Mouse (Mus musculus) adrenal gland, adult 2 months (tissue): ENCODE measurements around the gene Prrc2a. TPM values are rescaled to one million over a fixed set of nuclear protein-coding genes. Genes with fewer than 3 reads are reported as not detected.

Source experiments
- DNase-seq: peaks from one replicate; pipeline ENCODE4 v3.0.0; 2021
- polyA plus RNA-seq: library from polyadenylated mRNA; depleted of rRNA; stranded (reverse); fragments of >200 nt; gene quantifications from 2 replicates; pipeline ENCODE4 v1.2.3, GENCODE M21; 2012
- total RNA-seq, 2 experiments: library from RNA; stranded (reverse); gene quantifications; 2 replicates each; pipeline ENCODE4 v1.2.3; 2021

The Prrc2a gene
- total and polyA plus RNA-seq, 3 experiments = 205 to 625 (median 258) TPM

DNA sequence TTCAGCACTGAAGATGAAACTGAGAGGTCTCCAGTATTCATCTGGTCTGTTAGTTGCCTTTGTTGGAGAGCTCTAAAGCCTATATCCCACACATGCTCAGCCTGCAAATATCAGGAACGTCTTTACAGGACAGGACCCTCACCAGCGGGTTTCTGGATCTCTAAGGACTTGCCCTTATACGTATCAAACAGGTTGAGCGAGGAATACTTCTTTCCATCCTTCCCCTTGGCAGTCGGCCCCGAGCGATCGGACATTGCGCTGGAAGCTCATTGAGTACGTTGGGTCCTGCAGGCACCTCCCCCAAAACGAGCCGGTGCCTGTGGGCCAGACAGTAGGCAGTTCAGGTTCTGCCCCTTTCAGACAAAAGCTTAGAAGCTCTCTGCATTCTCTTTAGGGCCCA is 2.0 kb downstream of the Prrc2a start:
- peak; percentile 57 for DNase-seq

DNA sequence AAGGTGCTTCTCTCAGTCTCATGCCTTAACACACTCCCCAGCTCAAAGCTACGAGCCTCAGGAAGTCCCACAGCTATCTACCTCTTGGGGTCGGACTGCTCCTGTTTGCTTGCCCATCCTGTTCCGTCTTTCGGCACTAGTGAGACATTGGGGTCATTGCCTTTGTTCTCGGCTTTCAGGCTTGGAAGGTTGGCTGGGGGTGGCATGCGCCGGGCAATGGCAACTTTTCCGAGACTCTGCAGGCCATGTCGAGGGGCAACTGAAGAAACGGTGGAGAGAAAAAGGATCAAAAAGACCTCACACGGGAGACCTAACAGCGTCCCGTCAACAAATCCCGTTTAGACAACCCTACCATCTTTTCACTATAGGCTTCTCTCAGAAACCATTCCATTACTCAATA is 2.6 kb downstream of the Prrc2a start:
- no peak for DNase-seq

GRCm38 (mm10) chr17:35161421-35161820 is 3.3 kb downstream of the Prrc2a start:
- DNase-seq = no peak

DNA sequence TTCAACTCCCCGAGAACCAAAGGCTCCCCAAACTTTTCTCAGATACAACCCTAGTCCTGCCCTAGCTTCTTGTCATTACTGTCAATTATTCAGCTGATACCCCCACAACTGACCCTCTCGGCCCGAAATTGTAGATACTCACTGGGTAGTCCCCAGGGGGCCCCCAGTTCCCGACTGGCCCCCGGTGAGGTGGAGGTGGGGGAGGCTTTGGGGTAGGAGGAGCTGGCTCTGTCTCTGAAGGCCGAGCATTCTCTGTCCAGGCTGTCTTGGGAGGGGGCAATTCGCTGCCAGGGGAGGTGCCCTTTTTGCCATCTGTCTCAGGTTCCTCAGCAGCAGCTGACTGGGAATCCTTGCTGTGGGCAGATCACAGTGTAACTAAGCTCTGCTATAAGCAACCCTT is 5.1 kb downstream of the Prrc2a start:
- no peak for DNase-seq

- DNase-seq = no peak
These were observed 5.7 kb downstream of the Prrc2a start for GRCm38 (mm10) chr17:35158850-35159593.

DNA sequence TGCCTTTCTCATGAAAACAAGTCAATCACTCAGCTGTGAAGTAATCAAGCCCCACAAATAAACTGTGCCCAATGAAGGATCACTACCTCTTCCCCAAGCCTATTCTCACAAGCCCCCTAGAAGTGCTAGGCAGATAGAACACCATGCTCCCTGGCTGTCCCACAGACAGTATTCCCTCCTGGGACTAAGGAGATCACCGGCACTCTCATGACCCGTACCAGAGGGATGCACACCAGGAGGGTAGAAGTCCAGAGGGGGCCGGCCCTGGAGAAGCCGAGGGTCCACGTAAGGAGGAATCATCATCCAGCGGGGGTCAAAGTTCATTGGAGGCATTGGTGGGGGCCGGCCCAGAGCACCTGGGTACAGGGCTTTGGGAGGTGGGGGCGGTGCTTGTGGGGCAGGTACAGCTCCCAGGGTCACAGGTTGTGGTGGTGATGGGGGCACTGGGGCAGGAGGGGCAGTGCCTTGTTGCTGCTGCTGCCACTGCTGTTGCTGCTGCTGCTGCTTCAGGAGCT is 7.0 kb downstream of the Prrc2a start:
- DNase-seq = no peak

DNA sequence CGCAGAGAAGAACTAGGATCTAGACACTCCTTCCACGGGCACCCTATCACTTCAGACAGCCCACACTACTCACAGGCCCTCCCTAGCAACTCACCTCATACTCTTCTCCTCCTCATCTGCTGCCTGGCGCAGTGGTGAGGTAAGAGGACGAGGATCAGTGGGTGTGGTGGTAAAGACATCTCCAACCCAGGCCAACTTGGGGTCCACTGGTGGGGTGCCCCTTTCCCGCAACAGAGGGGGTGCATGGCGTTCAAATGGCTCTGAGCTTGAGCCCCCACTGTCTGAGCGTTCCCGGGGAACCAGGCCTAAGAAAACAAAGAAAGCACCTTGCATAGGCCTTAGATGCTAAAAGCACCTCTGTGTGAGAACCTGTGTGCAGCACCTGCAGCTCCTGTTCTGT is 7.4 kb downstream of the Prrc2a start:
- DNase-seq = no peak

DNA sequence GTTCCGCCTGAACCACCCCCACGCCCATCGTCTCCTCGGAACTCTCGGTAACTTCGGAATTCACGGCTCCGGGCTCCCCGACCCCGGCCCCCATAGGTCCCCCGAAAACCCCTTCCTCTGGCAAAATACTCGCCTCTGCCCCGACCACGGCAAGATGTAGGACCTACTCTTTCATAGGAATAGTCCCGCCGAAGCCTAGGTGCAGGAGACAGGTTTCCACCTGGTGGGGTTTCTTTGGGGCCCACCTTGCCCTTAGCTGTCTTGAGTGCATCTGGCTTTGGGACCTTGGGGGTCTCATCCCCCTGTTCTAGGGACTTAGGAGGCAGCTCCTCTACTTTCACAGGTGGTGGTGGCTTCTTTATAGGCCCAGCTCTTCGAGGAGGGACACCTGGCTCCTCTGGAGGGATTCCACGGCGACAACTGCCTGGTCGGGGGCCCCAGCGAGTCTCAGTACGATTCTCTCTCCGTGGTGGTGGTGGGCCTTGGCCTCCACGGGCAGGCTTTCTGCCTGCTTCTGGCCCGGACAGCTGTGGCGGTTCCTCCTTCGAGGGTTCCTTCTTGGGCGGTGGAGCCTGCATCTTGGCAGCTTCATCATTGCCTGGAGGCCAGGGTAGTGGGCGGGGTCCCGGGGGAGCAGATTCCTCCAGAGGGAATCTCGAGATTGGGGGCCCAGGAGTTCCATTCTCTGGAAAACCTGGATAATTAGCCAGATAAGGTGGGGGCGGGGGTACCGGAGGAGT is 8.1 kb downstream of the Prrc2a start:
- DNase-seq = no peak

DNA sequence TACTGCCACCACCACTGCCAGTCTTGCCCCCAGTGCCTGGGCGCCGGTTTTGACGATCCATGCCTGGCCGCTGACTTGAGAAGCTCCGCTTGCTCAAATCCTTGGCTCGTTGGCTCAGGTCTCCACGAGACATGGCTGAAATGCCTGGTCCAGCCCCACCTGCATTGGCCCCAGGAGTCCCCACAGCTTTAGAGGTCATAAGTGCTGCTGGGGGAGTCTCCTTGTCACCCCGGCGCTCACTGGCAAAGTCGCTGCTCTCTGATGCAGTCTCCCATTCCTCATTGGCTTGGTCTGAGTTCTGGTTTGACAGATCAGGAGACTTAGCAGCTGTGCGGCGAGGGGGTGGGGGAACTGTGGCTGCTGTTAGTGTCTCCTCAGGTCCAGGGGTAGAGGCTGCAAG is 9.2 kb downstream of the Prrc2a start:
- no peak for DNase-seq

GRCm38 (mm10) chr17:35154616-35155015 is 10.1 kb downstream of the Prrc2a start:
- DNase-seq = no peak

DNA sequence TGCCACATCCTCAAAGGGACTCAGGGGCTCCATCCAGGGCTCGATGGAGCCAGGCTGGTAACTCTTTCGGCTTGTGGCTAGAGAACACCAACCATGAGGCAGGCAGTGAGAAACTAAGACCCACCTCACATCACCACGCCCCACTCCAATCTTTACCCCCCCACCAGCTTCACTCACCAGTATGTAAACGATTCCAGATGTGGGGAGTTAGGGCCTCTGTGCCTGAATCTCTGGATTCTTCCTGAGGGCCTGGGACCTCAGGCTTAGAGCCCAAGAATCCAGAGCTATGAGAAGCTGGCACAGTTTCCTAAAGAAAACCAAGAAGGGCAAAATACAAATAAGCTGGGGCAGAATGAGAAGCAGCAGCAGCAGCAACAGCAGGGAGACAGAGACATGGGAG is 10.8 kb downstream of the Prrc2a start:
- no peak for DNase-seq

DNA sequence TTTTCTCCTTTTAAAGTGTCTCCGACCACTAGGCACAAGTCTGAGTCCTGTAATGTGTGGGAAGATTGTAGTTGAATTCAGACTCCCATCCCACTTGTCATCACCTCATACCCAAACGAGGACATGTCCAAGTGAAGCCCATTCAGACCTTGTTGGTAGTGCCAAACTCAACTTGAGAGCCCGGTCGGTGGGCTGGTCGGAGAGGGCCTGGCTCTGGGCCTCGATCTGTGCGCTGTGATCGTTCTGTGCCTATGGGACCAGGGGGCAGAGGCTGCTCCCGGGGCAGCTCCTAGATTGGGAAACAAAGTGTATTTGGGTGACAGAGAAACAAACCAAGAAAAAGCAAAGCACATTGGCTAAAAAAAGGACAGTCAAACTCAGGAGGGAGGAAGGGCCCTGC is 11.6 kb downstream of the Prrc2a start:
- no peak for DNase-seq

DNA sequence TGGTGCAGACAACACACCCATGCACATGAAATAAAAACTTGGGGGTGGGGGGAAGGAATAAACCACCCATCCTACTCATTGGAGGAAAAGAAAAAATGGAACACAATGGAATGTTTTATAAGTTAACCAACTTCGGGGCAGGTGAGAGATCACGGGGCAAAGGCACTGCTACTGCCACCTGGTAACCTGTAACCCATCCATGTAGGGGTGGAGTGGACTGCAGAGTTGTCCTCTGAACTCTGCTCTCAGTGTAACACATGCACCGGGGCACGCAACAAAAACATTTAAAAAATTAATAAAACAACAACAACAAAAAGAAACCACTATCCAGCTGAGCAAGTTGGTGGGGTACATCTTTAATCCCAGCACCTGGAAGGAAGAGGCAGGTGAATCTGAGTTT is 12.6 kb downstream of the Prrc2a start:
- DNase-seq = no peak

- no peak for DNase-seq
These were observed 16.6 kb downstream of the Prrc2a start for GRCm38 (mm10) chr17:35147922-35148639.

DNA sequence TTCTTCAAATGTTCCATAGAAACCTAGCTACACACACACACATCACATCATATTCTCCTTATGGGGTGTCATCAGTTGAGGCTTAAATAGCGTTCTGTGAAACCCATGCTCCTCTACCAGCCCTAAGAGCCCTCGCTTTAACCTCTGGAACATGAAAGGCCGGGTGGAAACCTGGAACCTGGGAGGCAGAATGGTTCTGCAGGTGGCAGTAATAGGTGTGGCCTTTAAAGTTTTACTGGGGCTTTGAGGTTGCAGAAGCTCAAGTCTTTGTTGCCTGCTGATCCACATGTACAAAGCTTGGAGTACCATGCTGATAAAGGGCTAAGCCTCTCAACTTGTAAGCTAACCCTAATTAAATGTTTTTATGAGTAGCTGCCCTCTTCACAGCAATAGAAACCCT is 17.3 kb downstream of the Prrc2a start:
- no peak for DNase-seq

GRCm38 (mm10) chr17:35146139-35146538 is 18.6 kb downstream of the Prrc2a start:
- DNase-seq = no peak

GRCm38 (mm10) chr17:35141971-35142370 is 22.7 kb downstream of the Prrc2a start:
- peak; percentile 94 for DNase-seq

DNA sequence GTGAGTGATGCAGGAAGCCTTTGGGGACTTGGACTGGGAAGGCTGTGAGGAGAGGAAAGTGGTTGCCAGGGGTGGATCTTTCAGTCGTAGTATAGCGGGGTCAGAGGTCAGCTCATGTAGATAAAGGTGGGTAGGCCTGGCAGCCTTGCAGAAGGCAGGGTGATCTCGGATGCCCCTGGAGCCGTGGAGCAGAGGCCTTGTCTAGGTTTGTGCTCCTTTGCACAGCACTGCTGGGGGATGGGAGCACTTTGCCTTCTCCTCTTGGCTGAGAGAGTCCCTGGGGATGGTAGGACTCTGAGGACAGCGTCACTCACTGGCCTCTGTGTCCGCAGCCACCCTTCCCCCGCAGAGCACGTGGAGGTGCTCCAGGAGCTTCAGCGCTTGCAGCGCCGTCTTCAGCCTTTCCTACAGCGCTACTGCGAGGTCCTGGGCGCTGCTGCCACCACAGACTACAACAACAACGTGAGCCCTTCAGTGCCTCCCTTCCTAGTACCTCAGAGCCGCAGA is 24.2 kb downstream of the Prrc2a start:
- peak; percentile 50 for DNase-seq

GRCm38 (mm10) chr17:35139269-35139668 is 25.4 kb downstream of the Prrc2a start:
- DNase-seq = peak; percentile 63

GRCm38 (mm10) chr17:35135591-35136320 is 28.9 kb downstream of the Prrc2a start:
- no peak for DNase-seq

GRCm38 (mm10) chr17:35134801-35135590 is 29.7 kb downstream of the Prrc2a start, which contains the start of gene Bag6:
Gene Bag6 (plus strand): TSS chr17:35135178.
- DNase-seq = peak; percentile 95
